Comparison of ENCODE assay signal across 22 mouse cellular contexts in genomic region chr1:34587298-34588096, GRCm38 (mm10). TPM values are rescaled to one million over a fixed set of nuclear protein-coding genes. Genes with fewer than 3 reads are reported as not detected.
A peak's percentile ranks its signal among the peaks of the same experiment; 100 is the strongest.
DNase-seq lines count a peak whose midpoint lies in the region; ATAC-seq and TF ChIP-seq lines count a peak whose summit lies in the region.
"Had no signal": no experiment of that assay in that cellular context is flagged by ENCODE, and none has a peak within 500 bp of the region (broad histone marks: within the 10 kb centered on the region; RNA-seq: fewer than 3 reads in every experiment).

No protein-coding gene starts in this region.

- H3K9ac ChIP-seq in embryonic facial prominence, embryonic 15.5 days: no peak overlapping the region
- H3K9ac ChIP-seq in stomach, postnatal 0 days (ENCODE audit: low read length): no peak overlapping the region
- H3K9ac ChIP-seq: embryonic facial prominence, embryonic 13.5 days; forebrain, embryonic 13.5 days; forebrain, embryonic 15.5 days; forebrain, postnatal 0 days had no signal

- H3K4me1 ChIP-seq in cerebellum, adult 2 months (ENCODE audit: control insufficient read depth, insufficient read depth, low read length): peaks cover 65% of the 10 kb centered on the region
- no peaks in the 10 kb centered on the region for H3K4me1 ChIP-seq in embryonic facial prominence, embryonic 15.5 days
- no peaks in the 10 kb centered on the region for H3K4me1 ChIP-seq in embryonic facial prominence, embryonic 10.5 days
- no peaks in the 10 kb centered on the region for H3K4me1 ChIP-seq in stomach, postnatal 0 days (replicated peaks; ENCODE audit: control insufficient read depth, insufficient read depth)
- H3K4me1 ChIP-seq: embryonic facial prominence, embryonic 13.5 days had no signal

- no peak for TF ChIP-seq POLR2A in cerebellum, adult 2 months (IDR thresholded peaks at IDR 0.05; ENCODE audit: borderline replicate concordance, insufficient read depth, low read length)

- peak in 1 of 2 experiments; percentile 18 for DNase-seq in cerebellum, adult 2 months
- DNase-seq in cerebellum, postnatal 36 days: no peak
- peak; percentile 42 for DNase-seq in cerebellum, adult 9-11 months
- DNase-seq in cerebellum, adult 18-20 months: no peak
- no peak for DNase-seq in embryonic facial prominence, embryonic 10.5 days (ENCODE audit: low spot score)
- DNase-seq in stomach, postnatal 0 days (ENCODE audit: low spot score): no peak
- DNase-seq in thymus, postnatal 14 days: no peak
- DNase-seq: adrenal gland, adult 8-10 months; adrenal gland, postnatal 14 days; adrenal gland, postnatal 36 days; B cell, adult 2 months; cerebellum, adult 8-10 months; forebrain, postnatal 0 days had no signal

- H3K27me3 ChIP-seq in cerebellum, adult 2 months (ENCODE audit: control insufficient read depth, insufficient read depth, low read length): no peaks in the 10 kb centered on the region
- H3K27me3 ChIP-seq in embryonic facial prominence, embryonic 15.5 days: no peaks in the 10 kb centered on the region
- no peaks in the 10 kb centered on the region for H3K27me3 ChIP-seq in embryonic facial prominence, embryonic 10.5 days (replicated peaks; ENCODE audit: low read depth, poor library complexity, severe bottlenecking)
- H3K27me3 ChIP-seq in stomach, postnatal 0 days (ENCODE audit: control insufficient read depth, insufficient read depth, low read length): no peaks in the 10 kb centered on the region
- H3K27me3 ChIP-seq: embryonic facial prominence, embryonic 13.5 days; forebrain, embryonic 13.5 days; forebrain, embryonic 15.5 days had no signal

- 82% methylated on average over 22 of the region's 22 CpGs for WGBS in cerebellum, adult 2 months
- WGBS in embryonic facial prominence, embryonic 15.5 days: 73% methylated on average over 22 of the region's 22 CpGs
- 83% methylated on average over 22 of the region's 22 CpGs for WGBS in embryonic facial prominence, embryonic 10.5 days
- WGBS in stomach, postnatal 0 days: 72% methylated on average over 22 of the region's 22 CpGs

- TF ChIP-seq CTCF in cerebellum, adult 2 months (IDR thresholded peaks at IDR 0.05; ENCODE audit: borderline replicate concordance, insufficient read depth, low read depth, low read length): no peak
- TF ChIP-seq CTCF in stomach, postnatal 0 days (IDR thresholded peaks at IDR 0.05; ENCODE audit: low read depth): no peak

- 0 out of 2 replicates have a peak overlapping the region, but pooled peaks have one; percentile 28 for H3K27ac ChIP-seq in cerebellum, adult 2 months (ENCODE audit: insufficient read depth, low read length)
- H3K27ac ChIP-seq in embryonic facial prominence, embryonic 15.5 days (replicated peaks): no peak overlapping the region
- H3K27ac ChIP-seq in embryonic facial prominence, embryonic 10.5 days (replicated peaks): no peak overlapping the region
- H3K27ac ChIP-seq in stomach, postnatal 0 days (replicated peaks): no peak overlapping the region
- H3K27ac ChIP-seq: embryonic facial prominence, embryonic 13.5 days; forebrain, embryonic 13.5 days; forebrain, embryonic 15.5 days had no signal

- ATAC-seq in embryonic facial prominence, embryonic 15.5 days (ENCODE audit: insufficient number of reproducible peaks, low FRiP score, low TSS enrichment, low read depth): 0 out of 2 replicates have a peak, but pooled peaks have one; percentile 32
- peak; percentile 38; the same call in 1 of the 2 replicates for ATAC-seq in stomach, postnatal 0 days (ENCODE audit: low FRiP score, low TSS enrichment)
- ATAC-seq: activated CD4-positive, CD25-positive, alpha-beta regulatory T cell, adult 4 months; CD4-positive, CD25-positive, alpha-beta regulatory T cell, adult 4 months; forebrain, embryonic 13.5 days; forebrain, embryonic 15.5 days; forebrain, postnatal 0 days had no signal

- H3K36me3 ChIP-seq in embryonic facial prominence, embryonic 15.5 days: no peaks in the 10 kb centered on the region
- no peaks in the 10 kb centered on the region for H3K36me3 ChIP-seq in embryonic facial prominence, embryonic 10.5 days (replicated peaks)
- no peaks in the 10 kb centered on the region for H3K36me3 ChIP-seq in stomach, postnatal 0 days (ENCODE audit: control insufficient read depth, insufficient read depth, low read length)
- H3K36me3 ChIP-seq: embryonic facial prominence, embryonic 13.5 days had no signal

- no peaks in the 10 kb centered on the region for H3K9me3 ChIP-seq in embryonic facial prominence, embryonic 15.5 days (replicated peaks)
- no peaks in the 10 kb centered on the region for H3K9me3 ChIP-seq in embryonic facial prominence, embryonic 10.5 days
- H3K9me3 ChIP-seq in stomach, postnatal 0 days (ENCODE audit: control insufficient read depth, low read length): no peaks in the 10 kb centered on the region
- H3K9me3 ChIP-seq: embryonic facial prominence, embryonic 13.5 days; forebrain, embryonic 13.5 days; forebrain, embryonic 15.5 days had no signal

- TF ChIP-seq EP300 in stomach, postnatal 0 days (optimal IDR thresholded peaks at IDR 0.05): no peak

- no peak overlapping the region for H3K4me3 ChIP-seq in cerebellum, adult 2 months (replicated peaks; ENCODE audit: insufficient read depth, low read depth, low read length)
- H3K4me3 ChIP-seq in embryonic facial prominence, embryonic 15.5 days (replicated peaks): no peak overlapping the region
- no peak overlapping the region for H3K4me3 ChIP-seq in embryonic facial prominence, embryonic 10.5 days
- no peak overlapping the region for H3K4me3 ChIP-seq in stomach, postnatal 0 days (ENCODE audit: low read depth, low read length)
- H3K4me3 ChIP-seq: embryonic facial prominence, embryonic 13.5 days; forebrain, embryonic 13.5 days; forebrain, embryonic 15.5 days had no signal

- no peak overlapping the region for H3K4me2 ChIP-seq in embryonic facial prominence, embryonic 15.5 days (replicated peaks)
- no peak overlapping the region for H3K4me2 ChIP-seq in stomach, postnatal 0 days (replicated peaks; ENCODE audit: low read depth)
- H3K4me2 ChIP-seq: embryonic facial prominence, embryonic 13.5 days; forebrain, embryonic 13.5 days; forebrain, embryonic 15.5 days had no signal

RNA-seq across cellular contexts. Expression of gene Amer3, which starts 8.0 kb away (rescaled TPM):
- polyA plus RNA-seq in cerebellum, adult 2 months (2012; rRNA removed): 27.4 and 30.5 TPM in 2 replicates
- 0.08 and 0.23 TPM in 2 replicates for polyA plus RNA-seq in embryonic facial prominence, embryonic 15.5 days (2015; fragmentation: Nextera tagmentation; extraction: Ambion mirVana)
- polyA plus RNA-seq in embryonic facial prominence, embryonic 10.5 days (2016; fragmentation: Nextera tagmentation; extraction: Ambion mirVana): 0.64 TPM in 2 replicates
- 0.21 and 0.36 TPM in 2 replicates for polyA plus RNA-seq in stomach, postnatal 0 days (2015; fragmentation: Nextera tagmentation; extraction: Ambion mirVana)
- polyA plus RNA-seq: activated CD4-positive, CD25-positive, alpha-beta regulatory T cell, adult 4 months; CD4-positive, CD25-positive, alpha-beta regulatory T cell, adult 4 months had no signal

RNA-seq across cellular contexts. Expression of gene Prss40, which starts 26.8 kb away (rescaled TPM):
- polyA plus RNA-seq in cerebellum, adult 2 months (2012; rRNA removed): not detected in 2 replicates
- not detected in 2 replicates for polyA plus RNA-seq in embryonic facial prominence, embryonic 15.5 days (2015; fragmentation: Nextera tagmentation; extraction: Ambion mirVana)
- not detected in 2 replicates for polyA plus RNA-seq in embryonic facial prominence, embryonic 10.5 days (2016; fragmentation: Nextera tagmentation; extraction: Ambion mirVana)
- polyA plus RNA-seq in stomach, postnatal 0 days (2015; fragmentation: Nextera tagmentation; extraction: Ambion mirVana): 0.11 TPM in 1 of 2 replicates, not detected in the other
- polyA plus RNA-seq: CD4-positive, CD25-positive, alpha-beta regulatory T cell, adult 4 months; cortical plate, adult 2 months; embryonic facial prominence, embryonic 11.5 days; forebrain, embryonic 11.5 days; forebrain, embryonic 13.5 days; forebrain, embryonic 15.5 days; forebrain, postnatal 0 days had no signal

RNA-seq across cellular contexts. Expression of gene Cfc1, which starts 52.0 kb away (rescaled TPM):
- 0.21 and 0.26 TPM in 2 replicates for polyA plus RNA-seq in cerebellum, adult 2 months (2012; rRNA removed)
- polyA plus RNA-seq in embryonic facial prominence, embryonic 15.5 days (2015; fragmentation: Nextera tagmentation; extraction: Ambion mirVana): 0.75 and 1.3 TPM in 2 replicates
- 0.29 TPM in 1 of 2 replicates, not detected in the other for polyA plus RNA-seq in embryonic facial prominence, embryonic 10.5 days (2016; fragmentation: Nextera tagmentation; extraction: Ambion mirVana)
- polyA plus RNA-seq in stomach, postnatal 0 days (2015; fragmentation: Nextera tagmentation; extraction: Ambion mirVana): 1.6 and 1.9 TPM in 2 replicates
- polyA plus RNA-seq: activated CD4-positive, CD25-positive, alpha-beta regulatory T cell, adult 4 months; cortical plate, adult 2 months; embryonic facial prominence, embryonic 11.5 days; forebrain, embryonic 11.5 days; forebrain, embryonic 13.5 days; forebrain, embryonic 15.5 days had no signal

Comparison
In these comparisons a context has a peak if more than half of its experiments do, and no peak if none do; other contexts are left out.
1. RNA of gene Amer3, which starts 8.0 kb away (polyA plus RNA-seq): 27.4 to 30.5 TPM in cerebellum, adult 2 months; 0.64 TPM in embryonic facial prominence, embryonic 10.5 days, 0.08 to 0.23 TPM in embryonic facial prominence, embryonic 15.5 days and 0.21 to 0.36 TPM in stomach, postnatal 0 days; every median in the first group is over 10 times any median in the second.